Mouse (Mus musculus) right cerebral cortex, postnatal 4 days (tissue): ENCODE measurements around the gene Bloc1s3.
"Not testable (repeated sequence)": the region's sequence is repeated elsewhere in the genome, so short reads cannot be mapped to it uniquely, and the experiment has no call there.

Source experiments
- DNase-seq: peaks from one replicate; pipeline ENCODE4 v3.0.0-alpha.2; 2022

The Bloc1s3 gene

DNA sequence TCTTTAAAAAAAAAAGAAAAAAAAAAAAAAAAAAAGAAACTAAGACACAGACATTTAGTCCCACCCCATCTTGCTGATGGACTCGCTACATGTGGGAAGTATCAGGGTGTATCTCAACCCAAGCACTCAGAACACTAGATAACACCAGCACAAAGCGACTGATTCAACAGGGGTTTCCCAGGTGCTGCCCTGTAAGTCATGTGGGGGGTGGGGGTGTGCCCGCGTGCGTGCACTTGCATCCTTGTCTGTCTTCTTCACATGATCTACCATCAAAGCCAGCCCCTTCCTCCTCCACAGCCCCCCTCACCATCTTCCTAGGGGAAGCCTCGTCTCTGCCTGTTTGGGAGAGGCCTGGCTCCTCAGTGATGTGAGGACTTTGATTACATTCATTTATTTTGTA lies 4.2 kb upstream of the Bloc1s3 start:
- DNase-seq, result no peak

DNA sequence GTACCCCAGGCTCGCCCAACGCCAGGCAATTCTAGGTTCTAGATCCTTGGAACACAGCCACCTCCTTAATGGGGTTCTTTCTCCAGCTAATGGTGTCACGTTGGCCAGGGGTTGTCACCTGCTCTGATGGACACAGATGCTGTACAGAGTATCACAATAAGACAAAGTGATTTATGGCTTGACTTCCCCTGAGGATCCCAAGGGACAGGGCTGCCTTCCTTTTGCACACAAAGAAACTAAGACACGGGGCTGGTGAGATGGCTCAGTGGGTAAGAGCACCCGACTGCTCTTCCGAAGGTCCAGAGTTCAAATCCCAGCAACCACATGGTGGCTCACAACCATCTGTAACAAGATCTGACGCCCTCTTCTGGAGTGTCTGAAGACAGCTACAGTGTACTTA lies 3.8 kb upstream of the Bloc1s3 start:
- DNase-seq, result not testable (repeated sequence)

DNA sequence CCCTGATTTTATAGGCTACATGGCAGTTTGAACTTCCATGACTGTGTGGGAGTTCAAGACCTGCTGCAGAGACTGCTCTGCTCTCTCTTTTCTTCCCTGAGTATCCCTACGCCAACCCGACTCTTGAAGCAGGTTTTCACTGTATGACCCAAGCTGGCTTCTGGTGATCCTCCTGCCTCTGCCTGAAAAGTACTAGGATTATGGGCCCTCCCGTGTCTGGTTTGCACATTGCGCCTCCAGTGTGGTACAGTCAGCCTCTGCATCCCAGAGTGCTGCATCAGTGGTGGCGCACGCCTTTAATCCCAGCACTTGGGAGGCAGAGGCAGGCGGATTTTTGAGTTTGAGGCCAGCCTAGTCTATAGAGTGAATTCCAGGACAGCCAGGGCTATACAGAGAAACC lies 1.6 kb upstream of the Bloc1s3 start:
- no peak for DNase-seq

DNA sequence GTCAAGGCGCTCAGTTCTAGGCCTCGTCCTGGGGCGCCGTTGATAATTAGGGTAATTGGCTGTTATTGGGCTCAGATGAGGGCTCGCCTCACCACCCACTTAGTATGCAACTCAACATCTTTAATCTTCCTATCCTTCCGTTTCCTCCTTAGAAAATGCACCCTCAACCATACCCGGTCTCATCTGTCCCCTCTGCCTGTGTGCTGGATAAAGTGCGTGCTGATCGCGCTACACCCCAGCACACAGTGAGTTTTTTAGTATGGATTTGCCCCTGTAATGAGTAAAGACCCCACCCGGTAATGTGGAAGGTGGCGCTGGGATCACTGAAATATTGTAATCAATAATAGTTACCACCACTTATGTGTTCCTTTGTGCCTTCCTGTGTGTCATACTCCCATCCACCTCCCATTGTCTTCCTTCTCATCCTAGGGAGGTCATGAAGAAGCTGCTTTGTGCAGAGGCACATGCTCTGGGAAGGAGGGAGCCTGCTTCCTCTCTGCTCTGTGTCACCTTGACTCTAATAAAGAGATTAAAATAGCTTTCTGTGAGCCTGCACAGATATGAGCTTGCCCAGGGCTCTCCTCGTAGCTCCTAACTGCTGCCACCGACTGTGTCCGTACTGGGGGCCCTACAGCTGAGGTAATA lies 879 bp upstream of the Bloc1s3 start:
- no peak for DNase-seq

DNA sequence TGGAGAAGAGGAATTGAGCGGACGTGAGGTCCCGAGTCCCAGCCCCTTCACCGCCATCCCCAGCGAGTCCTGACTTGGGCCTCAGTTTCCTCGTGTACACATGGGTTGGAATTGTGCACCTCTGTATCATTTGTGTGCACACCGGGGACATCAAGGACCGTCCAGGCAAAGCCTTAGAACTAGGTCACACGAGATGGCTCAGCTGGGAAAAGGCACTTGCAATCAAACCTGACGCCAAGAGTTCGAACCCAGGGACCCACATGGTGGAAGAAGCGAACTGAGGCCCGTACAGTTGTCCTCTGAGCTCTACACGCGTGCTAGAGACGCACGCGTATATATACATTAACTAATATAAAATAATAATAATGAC lies 570 bp downstream of the Bloc1s3 start:
- no peak for DNase-seq

DNA sequence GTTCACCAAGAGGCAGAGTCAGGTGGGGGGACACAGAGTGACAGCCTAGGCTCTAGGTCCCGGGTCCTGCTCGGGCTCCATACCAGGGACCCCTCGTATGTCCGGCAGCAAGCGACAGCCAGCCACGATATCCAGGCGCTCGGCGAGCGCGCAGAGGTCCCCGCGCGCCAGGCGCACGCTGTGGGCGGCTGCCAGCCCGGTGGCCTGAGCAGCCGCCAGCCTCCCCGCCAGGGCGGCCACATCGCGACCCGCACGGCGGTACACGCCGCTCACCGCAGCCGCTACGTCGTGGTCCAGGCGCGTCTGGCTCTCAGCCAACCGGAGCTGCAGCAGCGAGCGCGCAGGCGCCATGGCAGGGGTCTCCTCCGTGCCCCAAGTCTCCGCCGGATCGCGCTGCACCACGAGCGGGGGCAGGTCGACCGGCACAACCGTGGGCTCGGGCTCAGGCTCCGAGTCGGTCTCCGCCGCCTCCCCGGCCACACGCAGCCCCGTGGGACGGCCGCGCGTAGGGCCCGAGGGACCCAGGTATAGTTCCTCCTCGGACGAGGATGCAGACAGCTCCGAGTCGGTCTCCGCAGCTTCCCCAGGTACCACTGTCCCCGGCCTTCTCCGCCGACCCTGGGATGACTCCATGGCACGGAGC lies 1.1 kb downstream of the Bloc1s3 start:
- DNase-seq, result peak; percentile 82

DNA sequence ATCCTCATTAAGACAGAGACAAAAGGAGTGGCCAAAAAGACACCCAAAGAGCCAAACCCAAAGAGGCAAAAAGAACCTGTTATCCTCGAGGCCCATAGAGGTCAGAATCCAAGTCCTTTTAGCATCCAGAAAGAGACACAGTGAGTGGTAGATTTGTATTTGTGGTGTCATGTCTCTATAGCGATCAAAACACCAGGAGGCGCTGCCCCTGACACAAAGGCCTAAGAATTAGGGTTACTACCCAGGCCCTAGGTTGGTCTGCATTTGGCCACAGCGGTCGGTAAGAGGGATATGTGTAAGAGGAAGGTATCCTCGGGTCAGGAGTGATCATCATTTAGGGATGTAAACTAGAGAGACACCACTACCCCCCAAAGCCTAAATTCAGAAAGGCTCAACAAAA lies 1.8 kb downstream of the Bloc1s3 start:
- DNase-seq, result no peak

DNA sequence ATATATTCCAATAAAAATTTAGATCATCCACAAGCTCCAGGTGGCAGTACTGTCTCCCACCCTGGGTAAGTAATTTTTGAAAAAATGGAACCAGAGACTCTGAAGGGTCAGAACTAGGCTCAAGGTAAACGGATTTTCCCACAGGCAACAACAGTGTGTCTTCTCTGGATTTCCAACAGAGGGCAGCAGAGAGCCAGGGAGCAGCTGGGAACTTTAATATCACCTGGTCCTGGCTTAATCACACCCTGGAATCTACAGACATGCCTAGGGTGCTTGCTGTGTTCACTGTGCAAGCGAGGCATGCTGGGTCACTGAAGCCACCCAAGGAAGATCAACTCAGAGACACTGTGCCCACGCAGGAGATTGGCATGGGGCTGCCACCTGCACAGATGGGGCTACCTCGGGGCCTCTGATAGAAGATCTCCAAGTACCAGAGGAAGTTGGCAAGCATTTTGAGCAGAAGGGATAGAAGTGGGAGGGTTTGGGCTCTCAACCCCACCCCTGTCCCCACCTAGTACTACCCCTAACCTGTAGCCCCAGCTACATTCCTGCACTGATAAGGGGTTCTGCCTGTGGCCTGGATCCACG lies 4.6 kb downstream of the Bloc1s3 start:
- no peak for DNase-seq

DNA sequence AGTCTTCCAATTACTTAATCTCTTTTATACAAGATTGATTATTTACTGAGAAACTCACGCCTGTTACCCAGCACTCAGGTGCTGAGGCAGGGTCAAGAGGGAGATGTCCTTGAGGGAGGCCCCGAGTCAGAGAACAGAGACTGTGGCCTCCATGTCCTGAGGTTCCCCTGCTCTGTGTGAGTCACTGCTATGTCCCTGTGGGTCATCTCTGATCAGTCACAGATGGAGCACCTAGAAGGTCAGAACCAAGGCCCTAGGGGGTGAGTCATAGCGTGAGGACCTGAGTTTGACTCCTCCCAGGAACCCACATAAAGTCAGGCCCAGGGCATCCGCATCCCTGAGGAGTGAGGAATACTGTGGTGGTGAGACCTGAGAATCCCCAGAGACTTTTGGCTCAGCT lies 6.5 kb downstream of the Bloc1s3 start:
- no peak for DNase-seq

DNA sequence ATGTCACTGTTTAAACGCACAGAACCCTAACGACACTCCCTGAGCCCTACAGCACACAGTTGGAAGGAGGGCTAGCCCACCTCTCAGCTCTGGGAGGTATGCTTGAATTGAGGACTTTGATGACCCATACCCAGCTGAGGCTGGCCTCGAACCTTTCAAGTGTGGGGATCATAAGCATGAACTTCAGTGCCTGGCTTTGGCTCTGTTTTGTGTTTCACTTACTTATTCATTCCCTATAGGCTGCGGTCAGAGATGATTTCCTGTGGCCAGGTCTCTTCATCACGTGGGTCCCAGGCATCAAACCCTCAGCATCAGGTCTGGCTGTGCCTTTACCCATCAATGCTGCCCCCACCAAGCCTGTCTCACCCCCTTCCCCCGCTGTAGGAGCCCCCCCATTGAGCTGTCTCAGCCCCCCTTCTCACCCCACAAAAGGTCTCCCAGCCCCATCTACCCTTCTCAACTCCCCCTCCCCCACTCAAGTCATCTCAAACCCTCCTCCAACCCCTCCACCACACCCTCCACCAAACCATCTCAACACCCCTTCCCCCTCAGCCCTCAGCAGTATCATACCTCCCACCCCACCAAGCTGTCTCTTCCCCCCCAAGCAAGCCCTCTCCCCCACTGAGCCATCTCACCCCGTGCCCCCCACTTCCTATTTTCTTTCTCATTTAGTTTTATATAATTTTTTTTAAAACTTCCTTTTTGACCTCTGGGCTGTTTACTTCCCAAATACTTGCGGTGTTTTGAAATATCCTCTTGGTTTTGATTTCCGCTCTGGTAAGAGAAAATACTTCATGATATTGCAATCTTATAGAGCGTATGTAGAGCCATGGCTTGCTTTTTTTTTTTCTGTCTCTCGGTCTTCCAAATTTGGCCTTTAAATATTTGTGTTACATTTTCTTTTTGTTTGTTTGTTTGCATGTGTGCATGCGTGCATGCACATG lies 7.5 kb downstream of the Bloc1s3 start:
- DNase-seq, result no peak

DNA sequence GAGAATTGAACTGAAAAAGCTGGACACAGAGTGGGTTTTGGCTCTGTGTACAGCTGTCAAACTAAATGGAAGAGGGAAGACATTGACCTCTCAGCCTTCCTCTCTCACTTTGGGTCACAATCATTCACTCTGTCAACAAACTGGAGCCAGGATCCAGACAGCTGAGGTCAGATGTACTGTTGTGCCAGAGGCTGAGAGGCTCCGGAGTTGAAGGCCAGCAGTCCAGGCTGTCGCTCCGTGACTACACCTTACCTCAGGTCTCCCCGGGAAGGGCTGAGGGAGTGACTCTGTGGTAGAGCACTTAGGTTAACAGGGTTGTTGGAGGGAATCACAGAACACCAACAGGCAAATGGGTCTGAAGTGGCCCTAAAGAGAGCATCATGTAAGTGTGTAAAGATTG lies 9.8 kb downstream of the Bloc1s3 start:
- no peak for DNase-seq

DNA sequence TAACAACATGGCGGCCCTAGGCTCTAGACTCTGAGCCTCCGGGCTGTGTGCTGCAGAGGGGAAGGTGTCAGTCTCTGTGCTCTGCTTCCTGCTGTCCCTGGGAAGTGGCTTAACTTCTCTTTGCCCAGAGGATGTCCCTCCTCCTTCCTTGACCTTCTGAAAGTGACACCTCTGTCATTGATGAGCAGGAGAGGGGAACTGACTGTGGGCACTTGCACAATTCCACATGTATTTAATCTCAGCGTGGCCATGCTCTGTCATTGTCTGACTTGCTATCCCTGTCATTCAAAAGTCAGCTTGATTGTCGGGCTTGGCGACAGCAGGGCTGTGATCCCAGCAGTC lies 12.0 kb downstream of the Bloc1s3 start:
- no peak for DNase-seq

DNA sequence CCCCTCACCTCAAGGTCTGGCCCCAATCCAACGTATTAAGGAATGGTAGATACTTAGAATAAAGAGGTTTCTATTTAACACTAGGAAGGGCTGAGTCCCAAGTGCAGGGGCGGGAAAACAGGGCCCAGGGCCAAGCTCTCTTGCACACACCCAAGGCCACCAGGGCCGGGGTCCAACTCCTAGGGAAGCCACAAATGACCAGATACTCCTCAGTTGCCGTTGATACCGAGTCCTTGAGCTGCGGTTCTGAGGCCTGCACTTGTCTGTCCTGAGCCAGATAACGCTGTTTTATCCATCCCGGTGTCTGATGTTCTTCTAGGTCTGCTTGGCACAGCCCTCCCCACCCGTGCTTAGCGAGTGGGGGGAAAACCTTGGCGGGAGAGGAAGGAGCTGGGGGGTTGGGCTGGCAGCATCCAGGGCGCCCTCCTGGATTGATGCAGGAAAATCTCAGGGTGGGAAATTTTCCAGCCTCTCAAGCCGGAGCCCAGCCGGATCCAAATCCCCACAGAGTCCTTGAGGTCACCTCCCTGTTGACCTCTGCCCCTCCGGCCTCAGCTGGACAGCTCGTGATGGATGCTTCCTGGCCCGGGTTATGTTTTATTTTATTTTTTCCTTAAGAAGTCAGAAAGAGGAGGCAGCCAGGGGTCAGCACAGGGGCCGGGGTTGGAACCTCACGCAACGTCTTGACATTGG lies 12.5 kb downstream of the Bloc1s3 start:
- no peak for DNase-seq

DNA sequence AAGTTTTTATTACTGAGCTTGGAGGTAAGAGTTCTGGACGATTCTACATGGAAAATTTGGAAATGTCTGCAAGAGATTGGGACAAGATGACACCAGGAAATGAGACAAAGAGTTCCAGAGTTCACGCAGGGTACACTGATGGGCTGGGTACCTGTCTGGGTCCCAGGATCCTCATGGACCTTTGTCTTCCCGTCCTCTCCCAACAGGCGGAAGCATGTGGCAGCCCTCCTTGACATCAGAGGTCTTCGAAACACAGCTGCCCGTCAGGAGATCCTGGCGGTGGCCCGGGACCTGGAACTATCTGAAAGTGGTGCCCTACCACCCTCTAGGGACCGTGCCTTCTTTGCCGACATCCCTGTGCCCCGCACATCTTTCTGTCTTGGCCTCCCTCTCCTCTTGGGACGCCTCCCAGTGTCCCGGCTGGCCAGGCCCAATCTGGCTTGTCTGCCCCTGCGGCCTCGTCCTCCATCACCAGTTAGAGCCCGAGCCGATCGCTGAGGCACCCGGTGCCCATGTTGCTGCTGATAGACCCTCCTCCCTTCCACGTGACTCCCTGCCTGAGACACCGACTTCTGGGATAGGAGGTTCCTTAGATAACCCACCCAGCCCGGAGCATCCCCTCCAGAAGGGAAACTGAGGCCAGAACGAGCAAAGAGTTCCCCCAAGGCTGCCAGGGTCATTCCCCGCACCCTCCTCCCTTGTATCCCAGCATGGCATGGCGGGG lies 13.3 kb downstream of the Bloc1s3 start:
- DNase-seq, result no peak

DNA sequence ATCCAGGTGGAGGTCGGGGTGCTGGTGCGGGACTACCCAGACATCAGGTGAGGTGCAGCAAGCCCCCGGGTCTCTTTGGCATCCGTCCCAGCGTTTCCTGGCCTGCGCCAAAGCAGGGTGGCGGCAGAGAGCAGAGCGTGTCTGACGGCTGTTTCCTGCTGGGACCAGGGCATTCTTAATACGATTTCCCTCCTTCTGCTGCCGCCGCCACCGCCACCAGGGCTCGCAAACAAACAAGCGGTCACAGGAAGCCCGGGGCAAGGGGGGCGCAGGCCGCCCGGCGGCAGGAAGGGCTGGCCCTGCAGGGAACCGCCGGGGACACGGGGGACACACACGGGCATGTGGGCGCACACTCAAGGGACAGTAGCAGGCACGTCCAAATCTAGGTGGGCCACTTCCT lies 16.4 kb downstream of the Bloc1s3 start:
- peak; percentile 40 for DNase-seq

DNA sequence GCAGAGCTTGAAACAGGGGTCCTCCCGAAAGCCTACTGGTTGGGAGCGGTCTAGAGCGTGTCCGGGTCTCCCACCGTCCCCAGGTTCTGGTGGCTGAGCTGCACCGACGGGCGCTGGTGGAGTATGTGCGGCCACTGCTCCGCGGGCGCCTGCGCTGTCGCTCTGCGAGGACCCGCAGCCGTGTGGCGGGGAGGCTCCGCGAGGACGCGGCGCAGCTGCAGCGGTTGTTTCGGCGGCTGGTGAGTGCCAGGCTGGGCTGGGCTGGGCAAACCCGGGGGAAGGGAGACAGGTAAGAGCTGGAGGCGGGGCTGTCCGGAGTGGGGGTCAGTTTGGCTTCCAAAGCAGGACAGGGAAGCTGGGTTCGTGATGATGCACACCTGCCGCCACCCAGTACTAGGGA lies 18.6 kb downstream of the Bloc1s3 start:
- DNase-seq, result peak; percentile 31

DNA sequence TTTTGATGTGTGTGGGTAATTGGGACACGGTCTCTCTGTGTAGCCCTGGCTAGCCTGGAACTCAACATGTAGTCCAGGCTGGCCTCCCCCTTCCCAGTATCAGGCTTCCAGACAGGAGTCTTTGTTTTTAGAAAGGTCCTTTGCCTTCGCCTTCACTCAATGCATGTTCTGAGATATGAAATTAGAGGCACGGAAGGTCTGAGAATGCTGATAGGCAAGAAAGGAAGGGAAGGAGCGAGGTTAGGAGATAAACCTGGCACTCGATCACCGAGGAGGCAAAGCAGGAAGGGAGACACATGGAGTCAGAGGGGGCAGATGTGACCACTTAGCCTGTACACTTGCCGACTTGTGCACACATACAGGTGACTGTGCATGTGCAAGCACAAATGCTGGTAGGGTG lies 21.6 kb downstream of the Bloc1s3 start:
- no peak for DNase-seq

DNA sequence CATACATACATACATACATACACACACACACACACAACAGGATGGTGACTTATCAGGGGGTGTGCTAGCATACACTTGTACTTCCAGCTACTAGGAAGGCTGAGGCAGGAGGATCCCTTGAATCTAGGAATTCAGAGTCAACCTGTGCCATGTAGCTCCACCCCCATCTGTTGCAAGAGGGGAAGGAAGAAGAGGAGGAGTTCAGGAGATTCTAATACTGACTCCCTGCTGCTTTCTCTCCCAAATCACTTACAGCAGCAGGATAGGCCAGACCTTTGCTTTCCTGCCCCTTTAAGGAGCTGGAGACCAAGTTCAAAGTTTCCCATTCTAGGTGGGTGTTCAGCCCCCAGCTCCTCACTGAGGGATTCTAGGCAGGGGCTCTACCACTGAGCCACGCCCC lies 22.7 kb downstream of the Bloc1s3 start:
- DNase-seq, result no peak

DNA sequence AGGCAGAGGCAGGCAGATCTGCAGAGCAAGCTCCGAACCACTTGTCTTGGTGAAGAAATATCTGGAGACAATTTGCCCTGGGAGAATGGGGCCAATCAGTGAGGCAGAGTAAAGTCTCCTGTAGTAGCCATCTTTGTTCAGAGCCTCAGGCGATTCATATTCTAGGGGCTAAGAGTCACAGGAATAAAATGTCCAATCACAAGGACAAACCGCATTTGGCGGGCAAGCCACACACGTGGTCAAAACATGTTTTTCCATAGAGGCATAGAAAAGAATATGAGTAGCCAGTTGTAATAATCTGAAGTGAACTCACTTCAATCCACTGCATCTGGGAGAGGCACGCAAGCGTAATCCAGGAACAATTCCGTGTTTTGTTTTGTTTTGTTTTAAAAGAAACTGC lies 24.9 kb downstream of the Bloc1s3 start:
- no peak for DNase-seq

DNA sequence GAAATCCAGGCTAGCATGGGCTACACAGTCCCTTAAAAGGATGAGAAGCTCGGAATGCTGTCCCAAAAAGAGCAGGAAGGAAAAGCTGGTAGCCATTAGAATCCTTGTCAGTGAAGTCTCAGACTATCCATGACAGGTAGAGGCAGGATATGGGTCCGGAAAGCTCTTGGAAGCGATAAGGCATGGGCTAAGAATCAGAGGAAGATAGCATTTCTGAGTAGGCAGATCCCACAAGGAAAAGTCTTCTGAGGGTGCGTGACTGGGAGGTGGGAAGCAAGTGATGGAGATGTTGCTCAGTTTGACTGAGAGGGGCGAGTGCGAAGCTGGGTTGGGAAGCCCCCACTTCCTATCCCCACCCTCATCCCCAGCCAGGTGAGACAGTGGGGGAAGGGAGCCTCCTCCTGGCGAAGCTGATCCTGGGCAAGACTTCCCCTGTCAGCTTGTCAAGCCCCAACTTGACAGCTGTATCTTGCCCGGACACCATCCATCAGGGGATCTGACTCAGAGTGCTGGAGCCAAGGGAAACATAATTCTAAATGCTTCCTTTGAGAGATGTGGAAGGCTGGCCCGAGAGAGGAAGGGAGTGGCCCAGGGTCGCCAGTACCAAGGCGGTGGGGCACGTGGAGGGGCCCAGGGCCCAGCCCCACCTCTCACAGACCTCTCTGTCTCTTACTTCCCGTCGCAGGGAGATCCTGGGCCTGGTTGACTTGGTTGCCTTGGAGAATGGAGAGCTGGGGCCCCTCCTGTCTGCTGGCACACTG lies 30.4 kb downstream of the Bloc1s3 start:
- no peak for DNase-seq

DNA sequence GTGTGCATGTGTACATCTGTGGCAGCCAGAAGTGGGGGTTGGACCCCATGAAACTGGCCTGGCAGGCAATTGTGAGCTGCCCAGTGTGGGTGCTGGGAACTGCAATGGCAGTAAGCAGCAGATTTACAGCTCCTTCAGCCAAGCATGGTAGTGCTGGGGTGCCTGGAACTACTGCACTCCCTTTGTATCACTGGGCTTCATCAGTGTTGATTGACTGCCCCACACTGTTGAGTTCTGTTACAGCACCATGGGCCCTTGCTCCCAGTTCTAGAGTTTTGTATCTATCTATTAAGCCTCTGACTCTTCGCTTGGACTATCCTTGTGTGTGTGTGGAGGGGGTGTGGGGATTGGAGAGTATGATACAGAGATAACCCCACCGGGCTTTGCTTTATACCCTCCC lies 31.1 kb downstream of the Bloc1s3 start:
- no peak for DNase-seq
